Mouse (Mus musculus) adrenal gland, postnatal 14 days (tissue): ENCODE measurements around the gene Snx29. TPM values are rescaled to one million over a fixed set of nuclear protein-coding genes. Genes with fewer than 3 reads are reported as not detected.

ENCODE experiments used
- DNase-seq: peaks from one replicate; pipeline ENCODE4 v3.0.0; 2021; ENCODE audit warnings: mixed read lengths
- total RNA-seq: library from RNA; stranded (reverse); gene quantifications from 2 replicates; pipeline ENCODE4 v1.2.3, GENCODE M21; 2021

Snx29 gene
- total RNA-seq, 1 experiment from 2014 or later: 17.2 TPM

GRCm38 (mm10) chr16:11794628-11795027 is 471.9 kb downstream of the Snx29 start:
- no peak for DNase-seq

GRCm38 (mm10) chr16:11795758-11796460 is 473.2 kb downstream of the Snx29 start:
- no peak for DNase-seq

- DNase-seq: peak; percentile 68
These were observed 479.3 kb downstream of the Snx29 start for GRCm38 (mm10) chr16:11801960-11802539.

Other genes starting within 250 kb of the Snx29 start
- gene Txndc11, start 188.3 kb upstream of the Snx29 start, total RNA-seq: 42.1 and 42.6 TPM in 2 replicates
- gene Zc3h7a, start 146.5 kb upstream of the Snx29 start, total RNA-seq: 63.3 and 78.2 TPM in 2 replicates
- gene Rsl1d1, start 119.6 kb upstream of the Snx29 start, total RNA-seq: 78.6 and 81.6 TPM in 2 replicates
- gene Gspt1, start 68.6 kb upstream of the Snx29 start, total RNA-seq: 122 and 133 TPM in 2 replicates
- not detected in 2 replicates for gene Tnfrsf17, start 9.1 kb upstream of the Snx29 start, total RNA-seq